Mouse (Mus musculus) neural tube, embryonic 11.5 days (tissue): ENCODE results near the gene Prr15l. TPM values are rescaled to one million over a fixed set of nuclear protein-coding genes. Genes with fewer than 3 reads are reported as not detected.
A peak's percentile ranks its signal among the peaks of the same experiment; 100 is the strongest.

Experiments used
- ATAC-seq: fragments of 200-750 bp; cut with Nextera tagmentation; 2 replicates; pipeline ENCODE4 v1.8.0; 2017; ENCODE audit warnings: moderate number of reproducible peaks, mild to moderate bottlenecking, moderate TSS enrichment, moderate library complexity; ENCODE audit not compliant: insufficient read depth, low FRiP score, low TSS enrichment
- DNase-seq: peaks from one replicate; pipeline ENCODE4 v3.0.0-alpha.2; 2015; ENCODE audit warnings: low spot score
- H3K27ac ChIP-seq: fragments of 300-500 bp; sonication (generic); 2 replicates; pipeline ENCODE4 v1.5.1; 2014; ENCODE audit warnings: low read depth, mild to moderate bottlenecking, low read length
- H3K27me3 ChIP-seq: fragments of 300-500 bp; sonication (generic); 2 replicates; pipeline ENCODE4 v1.6.1; 2014; ENCODE audit warnings: mild to moderate bottlenecking, low read length, mixed read lengths; ENCODE audit not compliant: control insufficient read depth, insufficient read depth
- H3K36me3 ChIP-seq: fragments of 300-500 bp; sonication (generic); 2 replicates; pipeline ENCODE4 v1.6.1; 2014; ENCODE audit warnings: mild to moderate bottlenecking, low read length, moderate library complexity, mixed read lengths; ENCODE audit not compliant: control insufficient read depth, insufficient read depth
- H3K4me1 ChIP-seq: fragments of 300-500 bp; sonication (generic); 2 replicates; pipeline ENCODE4 v1.6.1; 2014; ENCODE audit warnings: low read length, mixed read lengths; ENCODE audit not compliant: control insufficient read depth, insufficient read depth
- H3K4me2 ChIP-seq: fragments of 300-500 bp; sonication (generic); 2 replicates; pipeline ENCODE4 v1.6.1; 2014; ENCODE audit warnings: low read depth, mild to moderate bottlenecking, moderate library complexity
- H3K4me3 ChIP-seq: fragments of 300-500 bp; sonication (generic); 2 replicates; pipeline ENCODE4 v1.5.1; 2014; ENCODE audit warnings: low read depth, low read length
- H3K9ac ChIP-seq: fragments of 300-500 bp; sonication (generic); 2 replicates; pipeline ENCODE4 v1.6.1; 2014; ENCODE audit warnings: mild to moderate bottlenecking, low read length
- H3K9me3 ChIP-seq: fragments of 300-500 bp; sonication (generic); 2 replicates; pipeline ENCODE4 v1.6.1; 2016; ENCODE audit warnings: low read length; ENCODE audit not compliant: control insufficient read depth
- WGBS: fragments of 180-500 bp; shearing (Covaris S2); extraction: QIAGEN DNeasy Blood & Tissue Kit; methylation state at CpG from one replicate; pipeline ENCODE4 v1.1.7; 2014; 5-methylcytosine and 5-hydroxymethylcytosine counted together
- polyA plus RNA-seq: library from polyadenylated mRNA; unstranded; fragments of >200 nt; fragmentation: Nextera tagmentation; extraction: Ambion mirVana; gene quantifications from 2 replicates; pipeline ENCODE4 v1.2.1, GENCODE M21; 2014

Prr15l gene
- polyA plus RNA-seq, 1 experiment from 2014 or later: 0.78 TPM

DNA sequence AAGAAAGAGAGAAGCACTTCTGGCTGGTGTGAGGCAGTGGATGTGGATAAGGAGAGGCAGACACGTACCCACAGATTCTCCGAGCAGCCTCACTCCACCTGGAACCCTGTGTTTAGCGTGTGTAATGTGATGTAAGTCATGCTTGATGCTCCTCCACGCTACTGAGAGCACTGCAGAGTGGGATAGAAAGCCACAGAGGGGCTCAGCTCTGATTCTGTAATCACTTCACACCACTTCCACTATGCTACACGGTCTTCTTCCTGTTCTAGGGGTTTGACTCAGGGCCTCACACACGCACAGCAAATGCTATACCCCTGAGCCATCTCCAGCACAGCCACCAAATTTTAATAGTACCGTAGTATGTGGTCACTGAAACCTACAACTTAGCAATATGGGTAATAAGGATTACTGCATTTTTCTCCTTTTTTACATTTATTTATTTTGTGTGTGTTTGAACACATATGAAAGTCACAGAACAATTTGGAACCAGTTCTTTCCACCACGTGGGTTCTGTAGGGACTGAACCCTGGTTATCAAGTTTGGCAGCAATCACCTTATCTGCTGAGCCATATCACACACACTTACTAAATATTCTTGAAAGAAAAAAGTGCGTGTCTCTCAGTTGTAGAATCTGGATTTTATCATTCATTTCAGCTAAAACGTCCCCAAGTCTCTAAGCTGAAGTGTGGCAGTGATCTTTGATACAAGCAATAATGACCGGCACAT, 39.8 kb downstream of the Prr15l start:
- no peak overlapping the region for H3K27ac ChIP-seq
- WGBS: 90% methylated on average over 11 of the region's 11 CpGs
- H3K4me3 ChIP-seq: no peak overlapping the region
- no peaks in the 10 kb centered on the region for H3K9me3 ChIP-seq
- H3K4me2 ChIP-seq: no peak overlapping the region
- H3K36me3 ChIP-seq: no peaks in the 10 kb centered on the region; the same call in 1 of the 2 replicates
- H3K27me3 ChIP-seq: no peaks in the 10 kb centered on the region
- DNase-seq (no peak), ATAC-seq (no peak)
- H3K9ac ChIP-seq: no peak overlapping the region
- no peaks in the 10 kb centered on the region for H3K4me1 ChIP-seq

GRCm38 (mm10) chr11:96968476-96968875, 40.6 kb downstream of the Prr15l start:
- WGBS: 70% methylated on average over 6 of the region's 6 CpGs
- DNase-seq (no peak), ATAC-seq (no peak)
- Histone ChIP-seq H3K36me3 (no peaks in the 10 kb centered on the region; the same call in 1 of the 2 replicates), H3K9me3 (no peaks in the 10 kb centered on the region), H3K4me1 (no peaks in the 10 kb centered on the region), H3K27me3 (no peaks in the 10 kb centered on the region), H3K4me2 (no peak overlapping the region), H3K27ac (no peak overlapping the region), H3K9ac (no peak overlapping the region), H3K4me3 (no peak overlapping the region)

DNA sequence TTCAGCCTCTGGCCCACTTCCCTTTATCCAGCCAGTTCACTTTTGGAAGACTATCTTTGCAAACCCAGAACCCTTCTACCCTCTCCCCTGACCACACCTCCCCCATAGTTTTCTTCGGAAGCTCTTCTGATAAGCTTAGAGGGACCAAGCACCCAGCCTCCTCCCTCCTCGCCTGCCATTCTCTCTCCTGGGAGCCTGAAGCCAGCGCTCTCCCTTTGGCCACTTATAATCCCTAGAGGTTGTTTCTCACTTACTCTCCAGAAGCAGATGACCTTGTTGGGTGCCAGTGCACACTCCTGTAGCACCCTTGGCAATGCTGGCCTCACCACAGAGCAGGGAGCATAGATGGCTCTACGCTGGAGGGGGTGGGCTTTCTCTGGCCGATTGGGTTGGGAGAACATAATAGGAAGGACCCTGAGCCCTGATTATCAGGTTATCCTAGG, 41.4 kb downstream of the Prr15l start:
- H3K9me3 ChIP-seq: no peaks in the 10 kb centered on the region
- H3K9ac ChIP-seq: peak overlapping the region; percentile 23; the same call in 1 of the 2 replicates
- no peak for ATAC-seq
- 87% methylated on average over 5 of the region's 5 CpGs for WGBS
- DNase-seq: no peak
- peak overlapping the region; percentile 3; the same call in 1 of the 2 replicates for H3K27ac ChIP-seq
- no peak overlapping the region for H3K4me3 ChIP-seq
- no peaks in the 10 kb centered on the region; the same call in 1 of the 2 replicates for H3K36me3 ChIP-seq
- H3K4me2 ChIP-seq: no peak overlapping the region
- no peaks in the 10 kb centered on the region for H3K27me3 ChIP-seq
- H3K4me1 ChIP-seq: no peaks in the 10 kb centered on the region

DNA sequence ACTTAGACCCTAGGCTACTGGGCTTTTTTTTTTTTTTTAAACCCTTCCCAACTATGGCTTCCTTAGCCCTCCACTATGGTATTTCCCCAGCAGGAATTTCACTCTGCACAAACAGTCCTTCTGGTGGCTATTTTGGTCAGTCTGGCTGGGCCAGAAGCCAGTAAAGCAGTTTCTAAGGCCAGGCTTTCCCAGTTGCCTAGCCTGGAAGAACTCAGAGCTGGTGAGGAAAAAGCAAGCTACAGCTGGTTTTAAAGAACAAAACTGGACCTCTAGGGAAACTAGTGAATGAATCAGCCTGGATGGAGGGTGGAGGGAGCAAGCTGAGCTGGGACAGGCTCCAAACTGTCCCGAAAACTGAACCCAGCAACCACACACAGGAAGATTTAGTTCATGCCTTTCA, 41.8 kb downstream of the Prr15l start:
- no peak overlapping the region for H3K4me2 ChIP-seq
- no peaks in the 10 kb centered on the region for H3K9me3 ChIP-seq
- ATAC-seq (no peak), DNase-seq (no peak)
- H3K27me3 ChIP-seq: no peaks in the 10 kb centered on the region
- H3K4me1 ChIP-seq: no peaks in the 10 kb centered on the region
- peak overlapping the region; percentile 11; the same call in 1 of the 2 replicates for H3K9ac ChIP-seq
- H3K27ac ChIP-seq: peak overlapping the region; percentile 3; the same call in 1 of the 2 replicates
- no peak overlapping the region for H3K4me3 ChIP-seq
- 94% methylated on average over 1 of the region's 1 CpGs for WGBS
- H3K36me3 ChIP-seq: no peaks in the 10 kb centered on the region; the same call in 1 of the 2 replicates

DNA sequence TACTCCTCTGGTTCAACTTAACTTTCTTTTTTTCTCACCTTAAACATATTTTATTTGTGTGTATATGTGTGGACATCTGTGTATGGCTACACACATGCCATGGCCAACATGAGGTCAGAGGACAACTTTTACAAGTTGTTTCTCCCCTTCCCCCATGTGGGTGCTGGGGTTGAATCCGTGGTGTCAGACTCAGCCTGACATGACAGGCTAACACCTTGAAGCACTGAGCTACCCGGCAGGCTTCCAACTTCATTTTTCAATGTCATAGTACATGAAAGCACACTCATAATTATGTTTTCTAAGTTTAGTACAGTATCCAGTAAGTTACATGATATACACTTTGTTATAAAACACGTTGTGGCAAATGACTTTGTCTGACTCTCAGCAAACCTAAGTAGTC, 42.4 kb downstream of the Prr15l start:
- Histone ChIP-seq H3K4me2 (no peak overlapping the region), H3K9ac (no peak overlapping the region), H3K4me3 (no peak overlapping the region), H3K4me1 (no peaks in the 10 kb centered on the region), H3K27ac (no peak overlapping the region), H3K27me3 (no peaks in the 10 kb centered on the region), H3K9me3 (no peaks in the 10 kb centered on the region), H3K36me3 (no peaks in the 10 kb centered on the region)
- no peak for DNase-seq
- ATAC-seq: no peak
- WGBS: 89% methylated on average over 3 of the region's 3 CpGs

- peaks cover 12% of the 10 kb centered on the region for H3K4me1 ChIP-seq
- no peaks in the 10 kb centered on the region for H3K27me3 ChIP-seq
- no peak overlapping the region for H3K27ac ChIP-seq
- no peak overlapping the region for H3K4me3 ChIP-seq
- no peak overlapping the region for H3K4me2 ChIP-seq
- ATAC-seq (no peak), DNase-seq (no peak)
- no peak overlapping the region for H3K9ac ChIP-seq
- H3K36me3 ChIP-seq: no peaks in the 10 kb centered on the region
- WGBS: 80% methylated on average over 5 of the region's 5 CpGs
- H3K9me3 ChIP-seq: no peaks in the 10 kb centered on the region
Observed at GRCm38 (mm10) chr11:96972906-96973305, 45.0 kb downstream of the Prr15l start.

DNA sequence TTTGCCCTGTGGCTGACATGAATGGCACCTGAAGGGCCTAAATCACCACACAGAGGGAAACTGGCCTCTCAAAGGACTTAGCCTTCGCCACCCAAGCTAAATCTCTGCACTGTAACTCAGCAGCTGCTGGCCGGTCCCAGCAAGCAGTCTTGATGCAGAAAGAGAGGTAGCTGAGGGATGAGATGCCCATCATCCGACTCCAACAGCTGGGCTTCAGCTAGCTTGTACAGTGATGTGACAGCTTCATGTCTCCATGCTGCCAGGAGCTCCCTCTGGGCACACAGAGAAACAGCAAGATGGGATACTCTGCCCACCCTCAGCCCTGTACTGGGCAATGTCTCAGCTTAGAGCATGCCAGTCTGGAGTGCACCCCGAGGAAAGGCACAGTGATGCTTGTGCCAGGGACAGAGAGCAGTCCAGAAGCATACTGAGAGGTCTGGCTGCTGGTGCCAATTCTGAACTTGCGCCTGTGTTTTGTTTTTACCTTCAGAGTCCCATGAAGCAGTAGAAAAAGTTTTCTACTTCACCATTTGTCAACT, 45.6 kb downstream of the Prr15l start:
- Histone ChIP-seq H3K4me1 (peaks cover 15% of the 10 kb centered on the region), H3K4me2 (no peak overlapping the region), H3K4me3 (no peak overlapping the region), H3K36me3 (no peaks in the 10 kb centered on the region), H3K9ac (no peak overlapping the region), H3K27me3 (no peaks in the 10 kb centered on the region), H3K9me3 (no peaks in the 10 kb centered on the region), H3K27ac (no peak overlapping the region)
- no peak for ATAC-seq
- WGBS: 86% methylated on average over 5 of the region's 5 CpGs
- DNase-seq: no peak

DNA sequence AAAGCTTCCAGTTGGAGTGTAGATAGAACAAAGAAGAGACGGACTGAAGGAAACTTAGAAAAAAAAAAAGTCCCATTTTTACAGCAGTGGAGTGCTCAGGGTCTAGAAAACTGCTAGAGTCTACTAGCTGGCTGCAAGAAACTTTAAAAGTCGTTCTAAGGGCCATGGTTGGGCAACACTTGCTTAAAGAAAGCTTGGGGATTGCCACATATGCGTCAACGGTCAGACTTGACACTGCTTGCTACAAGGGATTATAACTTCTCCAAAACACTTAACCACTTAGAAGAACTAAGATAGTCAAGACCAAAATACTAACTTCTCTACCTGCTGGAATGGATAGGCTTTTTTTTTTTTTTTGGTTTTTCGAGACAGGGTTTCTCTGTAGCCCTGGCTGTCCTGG, 46.9 kb downstream of the Prr15l start:
- Histone ChIP-seq H3K36me3 (no peaks in the 10 kb centered on the region), H3K4me2 (no peak overlapping the region), H3K4me3 (no peak overlapping the region), H3K9me3 (no peaks in the 10 kb centered on the region), H3K27me3 (no peaks in the 10 kb centered on the region), H3K4me1 (peaks cover 15% of the 10 kb centered on the region), H3K27ac (no peak overlapping the region), H3K9ac (no peak overlapping the region)
- 86% methylated on average over 5 of the region's 5 CpGs for WGBS
- ATAC-seq: no peak
- no peak for DNase-seq
